Mouse (Mus musculus) subcutaneous adipose tissue, adult 2 months (tissue): Measurements from ENCODE around the gene Rhbdl1. TPM values are rescaled to one million over a fixed set of nuclear protein-coding genes. Genes with fewer than 3 reads are reported as not detected.

Experiments used
- polyA plus RNA-seq: library from polyadenylated mRNA; depleted of rRNA; stranded (reverse); fragments of >200 nt; gene quantifications from 2 replicates; pipeline ENCODE4 v1.2.3, GENCODE M21; 2012; ENCODE audit warnings: low replicate concordance; rRNA removed

Rhbdl1 gene
- 63.1 and 173 TPM in 2 replicates for polyA plus RNA-seq

DNA sequence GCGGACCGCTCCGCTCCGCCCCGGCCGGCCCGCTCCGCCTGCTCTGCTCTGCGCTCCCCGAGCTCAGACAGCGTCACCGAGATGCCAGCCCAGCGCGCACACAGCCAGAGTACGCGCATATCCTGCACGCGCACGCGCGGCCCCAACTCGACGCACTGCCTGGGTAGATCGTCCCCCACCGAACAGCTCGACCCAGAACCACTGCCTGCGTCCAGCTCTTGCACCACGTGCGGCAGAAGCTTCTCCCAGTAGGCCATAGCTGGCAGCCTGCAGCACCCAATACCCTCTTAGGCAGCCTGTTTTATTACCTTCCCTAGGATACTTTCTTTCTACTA is at the start of gene Rhbdl1:
Gene Rhbdl1 (minus strand): TSS at position 220 of the 335 bp plus-strand sequence.

DNA sequence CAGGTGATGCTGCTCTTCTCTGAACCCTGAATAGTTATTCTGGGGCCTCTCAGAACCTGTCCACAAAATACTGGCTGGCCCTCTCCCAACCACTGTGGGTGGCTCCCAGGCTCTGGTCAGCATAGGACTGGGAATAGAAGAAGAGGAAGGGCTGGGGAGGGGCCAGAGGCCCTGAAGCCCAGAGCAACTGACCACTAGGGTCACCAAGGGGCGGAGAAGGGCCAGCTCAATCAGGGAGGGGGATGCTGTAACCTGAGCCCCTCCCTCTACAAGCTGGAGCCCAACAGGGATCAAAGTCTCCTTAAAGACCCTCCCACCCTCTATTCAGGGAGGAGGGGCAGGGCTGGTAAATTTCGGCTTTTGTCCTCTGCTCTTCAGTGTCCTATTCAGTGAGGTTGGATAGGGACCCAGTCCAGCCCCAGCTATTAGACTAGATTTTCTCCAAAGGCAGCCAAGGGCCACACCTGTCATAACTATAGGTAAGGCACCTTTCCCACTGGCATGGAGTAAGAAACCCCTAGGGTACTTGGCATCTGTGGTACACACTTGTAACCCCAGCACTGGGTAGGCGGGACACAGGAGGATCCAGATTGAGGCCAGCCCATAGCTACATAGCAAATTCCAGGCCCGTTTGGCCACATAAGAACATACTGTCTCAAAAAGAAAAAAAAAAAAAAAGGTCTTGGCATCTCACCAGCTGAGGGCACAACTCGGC is 43.3 kb upstream of the Rhbdl1 start, which contains the start of gene Wfikkn1:
Gene Wfikkn1 (minus strand): TSS at position 663 of the 715 bp plus-strand sequence.

DNA sequence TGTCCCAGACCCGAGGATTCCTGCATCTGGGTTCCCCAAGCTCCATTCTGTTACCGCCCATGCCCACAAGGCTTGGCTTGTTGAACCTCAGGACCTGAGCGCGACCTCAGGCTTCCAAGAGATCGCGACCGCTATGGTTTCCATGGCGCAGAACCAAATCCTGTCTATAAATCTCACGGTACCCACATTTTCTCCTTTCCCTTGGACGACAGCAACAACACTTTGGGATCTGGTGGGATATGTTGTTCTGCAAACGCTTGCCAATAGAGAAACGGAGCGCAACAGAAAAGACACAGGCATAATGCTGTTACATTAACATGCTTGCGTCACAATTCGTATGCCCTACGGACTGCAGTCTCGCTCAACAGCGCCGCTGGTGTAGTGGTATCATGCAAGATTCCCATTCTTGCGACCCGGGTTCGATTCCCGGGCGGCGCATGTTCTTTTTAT is 37.7 kb upstream of the Rhbdl1 start, which contains the start of gene Mettl26:
Gene Mettl26 (plus strand): TSS at position 354 of the 450 bp plus-strand sequence.

DNA sequence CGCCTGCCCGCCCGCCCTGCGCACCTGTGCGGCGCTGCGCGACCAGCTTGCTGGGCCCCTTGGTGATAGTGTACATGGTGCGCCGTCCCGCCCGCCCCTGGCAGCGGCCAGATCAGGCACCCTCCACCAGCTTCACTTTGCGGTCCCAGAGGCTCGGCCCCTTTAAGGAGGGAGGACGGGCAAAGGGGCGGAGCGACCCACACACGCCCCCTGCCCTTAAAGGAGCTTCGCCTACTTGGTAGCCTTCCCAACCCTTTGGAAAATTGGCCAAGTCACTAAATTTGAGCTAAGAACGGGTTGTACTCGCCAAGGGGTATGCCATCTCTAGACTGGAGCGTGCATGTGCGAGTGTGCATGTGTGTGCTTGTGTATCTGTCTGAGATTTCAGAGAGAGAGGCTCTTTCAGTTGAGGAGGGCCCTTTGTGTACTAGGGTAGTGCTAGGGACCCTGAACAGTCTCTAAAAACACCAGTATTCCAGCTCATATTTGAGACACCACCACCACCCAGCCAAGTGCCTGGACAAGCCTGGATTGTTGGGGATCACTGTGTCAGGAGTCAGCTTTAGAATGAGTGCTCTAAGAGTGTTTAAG is 31.6 kb upstream of the Rhbdl1 start, which contains the start of gene Mcrip2:
Gene Mcrip2 (minus strand): TSS at position 164 of the 591 bp plus-strand sequence.

DNA sequence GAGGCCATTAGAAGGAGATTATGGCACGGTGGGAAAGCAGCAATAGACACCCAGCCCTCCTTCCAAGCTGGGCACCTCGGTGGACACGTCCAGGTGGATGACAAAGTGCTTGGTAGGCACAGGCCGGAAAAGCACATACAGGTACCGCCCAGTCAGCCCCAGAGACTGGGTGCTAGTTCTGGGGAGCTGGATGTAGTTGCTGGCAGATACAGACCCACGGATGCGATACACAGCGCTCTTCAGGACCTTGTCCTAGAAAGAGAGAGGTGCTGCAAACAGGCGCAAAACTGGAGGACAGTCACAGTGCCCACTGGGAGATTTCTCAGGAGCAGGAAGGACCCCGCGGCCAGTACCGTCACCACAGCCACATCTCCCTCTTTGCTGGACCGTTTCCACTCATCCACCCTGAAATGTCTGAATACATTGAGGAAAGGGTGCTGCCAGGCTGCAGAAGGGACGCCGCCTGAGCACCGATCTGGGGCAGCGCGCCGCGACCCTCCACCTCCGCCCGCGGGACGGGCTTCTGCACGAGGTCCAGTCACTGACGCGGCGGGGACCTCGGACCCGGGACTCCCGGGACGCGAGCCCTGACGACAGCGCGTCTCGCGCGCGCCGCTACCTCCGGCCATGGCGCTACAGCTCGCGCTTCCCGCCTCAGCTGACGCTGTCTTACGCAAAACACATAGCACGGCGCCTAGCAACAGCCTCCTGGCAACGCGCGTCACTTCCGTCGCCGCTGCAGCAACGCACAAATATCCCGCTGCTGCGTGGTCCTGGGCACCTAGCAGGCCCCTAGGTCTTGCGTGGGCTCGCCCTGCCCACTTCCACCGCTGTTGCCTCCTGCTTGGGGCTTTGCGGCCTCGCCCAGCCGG is 24.0 kb upstream of the Rhbdl1 start, which contains the start of gene Wdr90:
Gene Wdr90 (minus strand): TSS at position 670 of the 872 bp plus-strand sequence.

DNA sequence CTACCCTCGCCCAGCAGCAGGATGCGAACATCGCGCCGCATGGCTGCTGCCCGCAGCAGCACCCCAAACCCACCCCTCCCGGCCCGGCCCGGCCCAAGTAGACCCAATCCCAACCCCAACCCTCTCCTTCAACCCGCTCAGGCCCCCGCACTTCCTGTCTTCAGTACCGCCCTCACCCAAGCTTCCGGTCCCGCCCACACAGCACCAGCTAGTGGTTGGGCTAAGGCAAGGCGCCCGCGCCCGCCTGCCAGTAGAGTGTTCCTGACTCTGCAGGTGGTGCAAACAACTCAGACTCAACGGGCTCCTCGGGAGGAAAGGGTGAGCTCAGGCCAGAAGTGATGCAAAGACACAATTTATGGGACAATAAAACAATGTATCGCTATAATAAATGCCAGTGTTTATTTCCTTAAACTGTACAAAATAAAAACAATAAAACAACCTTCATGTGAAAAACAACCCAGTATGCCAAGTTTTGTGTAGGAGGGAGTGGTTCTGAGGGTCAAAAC is 7.4 kb upstream of the Rhbdl1 start, which contains the start of gene Rhot2:
Gene Rhot2 (minus strand): TSS at position 456 of the 506 bp plus-strand sequence.

DNA sequence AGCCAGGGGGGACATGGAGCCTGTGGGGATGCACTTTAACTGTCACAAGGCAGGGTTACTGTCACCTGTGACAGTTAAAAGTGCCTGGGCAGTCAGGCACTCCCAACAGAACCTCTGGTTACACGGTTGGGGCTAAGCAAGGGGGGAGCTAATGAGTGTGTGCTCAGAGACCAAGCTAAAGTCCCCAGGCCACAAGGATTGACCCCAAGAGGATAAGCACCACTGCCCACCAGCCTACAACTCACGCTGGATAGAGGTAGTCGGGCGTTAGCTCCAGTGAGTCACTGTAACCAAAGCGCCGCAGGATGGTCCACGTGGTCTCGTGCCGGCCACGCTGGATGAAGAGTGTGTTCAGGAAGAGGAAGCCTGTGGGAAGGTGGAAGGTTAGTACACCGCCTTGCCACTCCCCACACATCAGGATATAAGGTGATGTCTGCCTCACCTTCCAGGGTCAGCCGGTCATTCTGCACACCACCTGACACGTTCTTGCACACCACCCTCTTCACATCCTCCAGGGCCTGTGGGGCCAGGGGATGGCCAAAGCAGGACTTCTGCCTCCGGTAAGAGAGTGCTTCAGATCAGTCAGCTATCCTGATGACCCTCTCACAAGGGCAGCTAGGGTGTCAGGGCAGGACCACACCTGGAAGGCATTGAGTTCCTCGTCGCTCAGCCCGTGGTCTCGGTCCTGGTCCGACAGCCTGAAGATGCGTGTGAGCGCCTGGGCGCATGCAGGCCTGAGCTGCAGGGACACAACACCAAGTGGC is 4.2 kb upstream of the Rhbdl1 start, which contains the start of gene Gm20683:
Gene Gm20683 (minus strand): TSS at position 647 of the 764 bp plus-strand sequence.

DNA sequence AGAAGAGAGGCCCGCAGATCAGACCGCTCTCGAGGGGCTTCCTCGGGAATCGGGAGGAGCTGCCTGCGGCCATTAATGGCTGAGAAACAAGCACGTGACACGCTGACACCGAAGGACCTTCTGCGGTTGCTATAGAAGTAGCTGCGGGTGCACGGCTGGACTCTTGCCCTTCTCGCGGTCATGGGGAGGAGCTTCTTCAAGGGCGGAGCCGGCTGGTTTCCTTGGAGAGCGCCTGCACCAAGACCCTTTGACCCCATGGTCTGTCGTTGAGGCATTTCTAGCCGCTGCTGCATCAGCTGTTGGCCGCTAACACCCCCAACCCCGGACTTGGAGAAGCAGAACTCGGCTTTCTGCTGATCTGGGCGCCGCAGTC is 3.8 kb downstream of the Rhbdl1 start, which contains the start of gene Stub1:
Gene Stub1 (minus strand): TSS at position 114 of the 373 bp plus-strand sequence.

DNA sequence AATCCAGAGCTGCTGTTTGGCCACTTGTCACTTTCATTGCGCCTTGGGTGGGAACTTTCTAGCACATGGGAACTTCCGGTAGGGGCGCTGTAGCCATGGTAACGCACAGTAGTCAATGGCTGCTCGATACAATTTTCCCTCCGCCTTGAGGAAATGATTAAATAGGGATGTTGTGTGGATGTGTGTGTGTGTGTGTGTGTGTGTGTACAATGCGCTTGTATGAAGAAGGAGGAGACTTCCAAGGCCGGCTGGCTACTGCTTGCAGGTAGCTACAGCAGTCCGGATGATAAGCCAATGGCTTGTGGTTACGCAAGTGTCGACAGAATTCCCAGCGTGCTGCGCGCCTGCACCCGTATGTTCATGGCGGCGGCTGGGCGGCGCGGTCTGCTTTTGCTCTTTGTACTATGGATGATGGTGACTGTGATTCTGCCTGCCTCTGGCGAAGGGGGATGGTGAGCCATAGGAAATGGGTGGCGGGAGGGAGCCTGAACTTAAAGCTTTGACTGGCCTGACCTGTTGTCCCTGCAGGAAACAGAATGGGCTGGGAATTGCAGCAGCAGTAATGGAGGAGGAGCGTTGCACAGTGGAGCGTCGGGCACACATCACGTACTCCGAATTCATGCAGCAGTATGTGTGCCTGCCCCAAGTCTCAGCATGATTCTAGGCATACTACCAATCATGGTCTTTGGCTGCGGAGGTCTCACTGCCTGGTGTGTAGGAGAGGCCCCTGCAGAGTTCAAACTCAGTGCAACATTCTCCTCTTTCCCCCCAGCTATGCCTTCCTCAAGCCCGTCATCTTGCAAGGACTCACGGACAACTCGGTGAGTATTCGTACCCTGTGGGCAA is 8.2 kb downstream of the Rhbdl1 start, which contains the start of gene Jmjd8:
Gene Jmjd8 (plus strand): TSS at position 156 of the 846 bp plus-strand sequence.

DNA sequence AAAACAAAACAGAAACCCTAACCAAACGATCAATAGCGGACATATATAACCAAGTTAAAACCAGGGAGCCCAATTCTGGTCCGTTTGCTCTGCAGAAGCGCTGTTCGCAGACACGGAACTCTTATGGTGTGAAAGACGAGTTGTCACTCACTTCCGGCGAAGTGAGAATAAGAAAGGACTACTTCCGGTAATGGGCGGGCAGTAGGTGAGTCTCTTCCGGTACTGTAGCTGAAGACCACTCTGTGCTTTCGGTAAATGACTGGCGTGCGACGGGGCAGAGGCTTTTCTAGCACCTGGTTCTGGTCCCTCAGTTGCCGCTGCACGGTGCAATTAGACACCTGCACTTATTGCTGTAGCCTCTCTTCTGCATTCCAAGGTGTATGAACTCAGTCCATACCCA is 13.6 kb downstream of the Rhbdl1 start, which contains the start of gene Wdr24:
Gene Wdr24 (plus strand): TSS at position 176 of the 400 bp plus-strand sequence.

DNA sequence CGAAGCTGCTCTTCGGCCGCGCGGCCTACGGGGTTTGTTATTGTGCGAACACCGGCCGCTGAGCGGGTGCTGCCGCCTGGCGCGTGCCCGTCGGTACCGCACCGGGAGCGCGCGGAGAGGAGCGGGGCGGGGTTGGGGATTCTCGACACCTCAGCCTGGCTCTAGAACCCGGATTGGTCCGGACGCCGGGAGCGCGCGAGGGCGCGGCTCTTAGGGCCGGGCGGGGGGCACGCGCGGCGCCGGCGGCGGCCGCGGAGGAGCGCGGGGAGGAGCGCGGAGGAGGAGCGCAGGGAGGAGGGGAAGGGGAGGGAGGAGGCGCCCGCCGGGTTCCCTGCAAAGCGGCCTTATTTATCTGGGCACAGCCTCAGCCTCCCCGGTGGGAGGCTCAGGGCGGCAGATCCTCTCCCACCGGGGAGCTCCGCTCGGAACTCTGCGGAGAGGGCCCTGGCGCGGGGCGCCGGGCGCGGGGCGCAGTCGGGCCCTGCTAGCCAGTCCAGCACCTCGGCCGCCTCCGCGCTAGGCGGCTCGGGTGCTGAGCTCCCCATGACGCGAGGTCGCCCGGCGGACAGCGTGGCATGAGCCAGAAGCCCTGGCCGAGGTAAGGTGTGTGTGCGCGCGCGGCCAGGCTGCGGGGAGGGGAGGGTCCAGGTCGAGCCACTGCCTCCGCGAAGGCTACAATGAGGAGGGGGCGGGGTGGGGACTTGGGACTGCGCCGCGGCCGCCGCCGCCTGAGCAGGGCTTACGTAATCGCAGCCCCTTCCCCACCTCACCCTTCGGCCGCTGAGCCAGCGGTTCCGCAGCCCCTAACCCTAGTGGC is 28.1 kb downstream of the Rhbdl1 start, which contains the start of gene Fbxl16:
Gene Fbxl16 (plus strand): TSS at position 297 of the 817 bp plus-strand sequence.

DNA sequence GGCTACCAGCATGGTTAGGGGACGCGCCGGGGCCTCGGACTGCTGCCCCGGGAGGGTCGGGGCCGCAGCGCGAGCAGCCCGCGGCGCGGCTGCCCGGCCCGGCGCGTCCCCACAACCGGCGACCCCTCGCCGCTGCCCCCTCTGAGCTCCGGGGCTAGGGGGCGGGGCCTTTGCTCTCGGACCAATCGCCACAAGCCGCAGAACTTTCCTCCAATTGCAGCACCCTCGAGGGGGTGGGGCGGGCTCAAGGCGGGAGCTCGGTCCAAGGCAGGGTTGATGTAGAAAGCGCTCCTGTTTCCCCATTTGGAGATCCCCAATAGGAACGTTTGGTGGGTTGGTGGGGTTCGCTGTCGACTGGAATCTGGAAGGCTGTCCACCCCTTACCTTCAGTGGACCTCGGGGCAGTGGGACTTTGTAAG is 40.1 kb downstream of the Rhbdl1 start, which contains the start of gene Metrn:
Gene Metrn (minus strand): TSS at position 186 of the 419 bp plus-strand sequence.

DNA sequence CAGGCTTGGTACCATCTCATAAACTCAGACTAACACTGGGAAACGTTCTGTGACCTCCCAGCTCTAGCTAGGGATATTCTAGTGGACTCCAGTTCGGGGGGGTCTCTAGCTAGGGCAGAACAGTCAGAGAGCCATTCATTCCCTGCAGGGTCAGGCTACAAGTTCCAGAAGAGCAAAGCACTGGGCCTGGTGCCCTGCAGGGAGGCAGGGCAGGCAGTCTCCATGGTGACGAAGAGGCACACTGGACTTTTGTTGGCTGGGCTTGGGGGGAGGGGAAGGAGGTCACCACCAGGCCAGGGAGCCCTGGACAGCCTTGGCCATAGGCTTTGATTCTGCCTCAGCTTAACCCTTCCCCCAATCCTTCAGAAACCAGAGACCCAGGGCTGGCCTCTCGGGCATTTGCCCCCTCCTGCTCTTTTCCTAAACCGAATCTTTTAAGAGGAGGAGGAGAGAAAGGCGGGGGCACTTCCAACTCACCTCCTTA is 41.4 kb downstream of the Rhbdl1 start, which contains the start of gene AC134908.4:
Gene AC134908.4 (minus strand): TSS at position 51 of the 484 bp plus-strand sequence.

DNA sequence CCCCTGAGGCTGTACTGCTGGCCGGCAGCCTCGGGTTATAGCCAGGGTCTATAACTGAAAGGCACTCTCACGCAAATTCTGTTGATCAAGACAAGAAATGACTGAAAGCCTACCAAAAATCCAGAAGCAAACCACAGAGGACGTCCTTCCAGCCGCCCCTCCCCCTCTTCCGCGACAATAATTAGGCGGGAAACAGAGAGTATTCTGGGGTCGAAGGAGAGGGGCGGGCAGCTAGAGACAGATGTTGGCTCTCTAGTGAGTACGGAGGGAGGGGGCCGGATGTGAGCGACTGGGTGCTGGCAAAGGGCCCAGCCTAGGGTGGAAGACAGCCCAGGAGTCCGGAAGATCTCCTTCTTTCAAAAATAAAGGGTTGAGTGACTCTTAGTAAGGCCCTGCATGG is 44.5 kb downstream of the Rhbdl1 start, which contains the start of gene Fam173a:
Gene Fam173a (minus strand): TSS at position 287 of the 400 bp plus-strand sequence.

DNA sequence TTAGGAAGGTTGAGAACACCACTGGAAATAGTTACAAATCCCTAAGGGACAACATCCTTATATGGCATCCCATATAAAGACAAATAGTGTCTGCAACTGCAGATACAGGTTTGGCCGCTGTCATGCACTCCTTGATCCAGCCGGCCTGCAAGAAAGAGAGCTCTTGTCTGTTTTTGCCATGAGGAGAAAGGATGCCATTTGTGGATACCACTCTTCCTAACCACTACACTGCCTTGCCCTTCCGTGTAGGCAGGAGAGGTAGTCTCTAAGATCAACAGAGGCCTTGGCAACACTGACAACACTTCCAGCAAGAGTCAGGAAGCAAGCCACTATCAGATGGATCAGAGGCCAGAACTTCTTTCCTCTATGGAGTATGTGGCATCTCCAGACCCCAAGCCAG is 50.8 kb downstream of the Rhbdl1 start, which contains the start of gene Ccdc78:
Gene Ccdc78 (plus strand): TSS at position 301 of the 400 bp plus-strand sequence.

DNA sequence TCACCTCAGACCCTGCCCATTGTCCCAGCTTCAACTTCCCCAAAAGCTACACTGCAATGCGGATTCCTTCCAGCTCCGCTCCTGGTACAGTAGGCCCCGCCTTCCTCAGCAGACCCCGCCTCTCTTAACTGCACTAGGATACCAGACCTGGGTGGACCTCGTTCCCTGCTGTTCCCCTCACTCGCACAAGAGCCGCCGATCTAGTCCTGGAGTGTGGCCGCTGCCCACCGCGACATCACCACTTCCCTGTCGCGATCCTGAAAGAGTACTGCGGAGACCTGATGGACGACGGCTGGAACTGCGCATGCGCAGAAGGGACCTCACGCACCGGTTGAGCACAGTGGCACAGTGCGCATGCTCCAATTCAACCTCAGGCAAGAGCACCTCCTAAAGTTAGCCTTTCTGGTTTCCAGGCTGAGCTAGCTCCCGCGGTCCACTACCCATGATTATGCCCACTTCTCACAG is 51.8 kb downstream of the Rhbdl1 start, which contains the start of gene Haghl:
Gene Haghl (minus strand): TSS at position 393 of the 465 bp plus-strand sequence.

